Mouse (Mus musculus) limb, embryonic 10.5 days (tissue): ENCODE measurements around the gene Taf7l. TPM values are rescaled to one million over a fixed set of nuclear protein-coding genes. Genes with fewer than 3 reads are reported as not detected.

Experiments
- DNase-seq: peaks from one replicate; pipeline ENCODE4 v3.0.0-alpha.2; 2017; ENCODE audit warnings: low spot score
- H3K27ac ChIP-seq: fragments of 300-500 bp; sonication (generic); 2 replicates; pipeline ENCODE4 v1.5.1; 2016; ENCODE audit warnings: mild to moderate bottlenecking
- H3K27me3 ChIP-seq: fragments of 300-500 bp; sonication (generic); 2 replicates; pipeline ENCODE4 v1.6.1; 2016; ENCODE audit warnings: low read depth, mild to moderate bottlenecking; ENCODE audit not compliant: poor library complexity, severe bottlenecking
- H3K36me3 ChIP-seq: fragments of 300-500 bp; sonication (generic); 2 replicates; pipeline ENCODE4 v1.6.1; 2016; ENCODE audit warnings: mild to moderate bottlenecking, moderate library complexity
- H3K4me1 ChIP-seq: fragments of 300-500 bp; sonication (generic); 2 replicates; pipeline ENCODE4 v1.6.1; 2016
- H3K4me3 ChIP-seq: fragments of 300-500 bp; sonication (generic); 2 replicates; pipeline ENCODE4 v1.5.1; 2016; ENCODE audit warnings: mild to moderate bottlenecking, moderate library complexity
- H3K9me3 ChIP-seq: fragments of 300-500 bp; sonication (generic); replicated peaks from 2 replicates; pipeline ENCODE4 v1.6.1; 2016; ENCODE audit warnings: mild to moderate bottlenecking
- WGBS: fragments of 180-500 bp; shearing (Covaris S2); methylation state at CpG from one replicate; pipeline ENCODE4 v1.1.7; 2016; 5-methylcytosine and 5-hydroxymethylcytosine counted together
- polyA plus RNA-seq: library from polyadenylated mRNA; unstranded; fragments of >200 nt; fragmentation: Nextera tagmentation; extraction: Ambion mirVana; gene quantifications from 2 replicates; pipeline ENCODE4 v1.2.1, GENCODE M21; 2016

The Taf7l gene
- polyA plus RNA-seq: 0.13 TPM in 1 of 2 replicates, not detected in the other

GRCm38 (mm10) chrX:134476290-134476689, at the start of gene Taf7l:
Taf7l (minus strand) TSS chrX:134476490.
- Histone ChIP-seq H3K4me3 (0 out of 2 replicates have a peak within 1 kb of the TSS, but pooled peaks have one; percentile 11), H3K27ac (no peak within 1 kb of the TSS), H3K4me1 (no peaks in the 10 kb centered on the region), H3K27me3 (peaks cover 19% of the 10 kb centered on the region), H3K36me3 (no peaks in the 10 kb centered on the region), H3K9me3 (peaks cover 3% of the 10 kb centered on the region; the same call in 1 of the 2 replicates)
- no peak for DNase-seq
- WGBS: 87% methylated on average over 25 of the region's 25 CpGs

DNA sequence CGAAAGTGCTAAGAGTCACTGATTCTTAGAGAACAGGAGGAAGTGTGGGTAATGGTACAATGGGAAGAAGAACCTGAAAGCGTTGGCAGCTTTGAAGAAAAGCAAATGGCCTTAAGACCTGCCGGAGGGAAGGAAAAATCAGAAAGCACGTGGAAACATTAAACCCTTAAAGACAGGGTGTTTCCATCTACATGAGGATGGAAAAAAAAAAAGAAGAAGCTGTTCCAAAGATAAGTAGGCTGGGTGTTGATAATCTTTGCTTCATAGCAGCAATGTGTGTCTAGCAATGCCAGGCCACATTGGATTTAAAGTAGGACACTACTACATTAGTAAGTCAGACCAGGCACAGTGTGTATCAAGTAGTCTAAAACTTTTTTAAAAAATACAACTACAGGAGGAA, 49.0 kb upstream of the Taf7l start:
- no peak for DNase-seq
- Histone ChIP-seq H3K4me3 (no peak overlapping the region), H3K27ac (no peak overlapping the region), H3K9me3 (no peaks in the 10 kb centered on the region), H3K4me1 (no peaks in the 10 kb centered on the region), H3K36me3 (no peaks in the 10 kb centered on the region), H3K27me3 (0 out of 2 replicates have a peak, but pooled peaks cover 4% of the 10 kb centered on the region)
- 83% methylated on average over 4 of the region's 4 CpGs for WGBS

GRCm38 (mm10) chrX:134523772-134524171, 47.5 kb upstream of the Taf7l start:
- no peak for DNase-seq
- WGBS: 88% methylated on average over 4 of the region's 4 CpGs
- Histone ChIP-seq H3K9me3 (no peaks in the 10 kb centered on the region), H3K27ac (no peak overlapping the region), H3K27me3 (no peaks in the 10 kb centered on the region), H3K4me3 (no peak overlapping the region), H3K36me3 (no peaks in the 10 kb centered on the region), H3K4me1 (no peaks in the 10 kb centered on the region)

- Histone ChIP-seq H3K27ac (no peak overlapping the region), H3K36me3 (no peaks in the 10 kb centered on the region), H3K4me3 (no peak overlapping the region), H3K4me1 (no peaks in the 10 kb centered on the region), H3K27me3 (peaks cover 9% of the 10 kb centered on the region; the same call in 1 of the 2 replicates), H3K9me3 (no peaks in the 10 kb centered on the region)
- WGBS: 38% methylated on average over 2 of the region's 2 CpGs
- no peak for DNase-seq
Observed at GRCm38 (mm10) chrX:134509473-134509872, 33.2 kb upstream of the Taf7l start.

DNA sequence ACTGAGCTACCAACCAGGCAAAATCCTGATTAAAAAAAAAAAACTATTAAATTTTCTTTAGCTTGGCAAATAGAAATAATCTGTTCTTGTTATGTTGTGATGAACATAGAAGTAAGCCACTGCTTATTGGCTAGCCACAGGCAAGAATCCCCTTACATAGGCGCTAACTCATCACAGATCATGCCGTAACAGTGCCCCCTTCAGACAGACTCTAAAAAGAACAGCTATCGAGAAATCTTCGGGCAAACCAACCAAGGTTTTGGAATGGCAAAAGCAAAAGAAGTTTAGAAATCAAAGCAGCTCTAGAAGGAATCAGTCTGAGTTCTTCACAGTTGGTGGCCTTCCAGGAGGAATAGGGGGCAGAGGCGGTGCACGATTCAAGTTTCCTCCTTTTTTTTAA, 31.7 kb upstream of the Taf7l start:
- H3K9me3 ChIP-seq: no peaks in the 10 kb centered on the region
- H3K27ac ChIP-seq: no peak overlapping the region
- no peaks in the 10 kb centered on the region for H3K36me3 ChIP-seq
- H3K4me1 ChIP-seq: no peaks in the 10 kb centered on the region
- peaks cover 12% of the 10 kb centered on the region; the same call in 1 of the 2 replicates for H3K27me3 ChIP-seq
- no peak overlapping the region for H3K4me3 ChIP-seq
- DNase-seq: no peak
- 75% methylated on average over 6 of the region's 6 CpGs for WGBS

GRCm38 (mm10) chrX:134500651-134501050, 24.4 kb upstream of the Taf7l start:
- Histone ChIP-seq H3K27me3 (peaks cover 24% of the 10 kb centered on the region), H3K27ac (no peak overlapping the region), H3K4me3 (no peak overlapping the region), H3K4me1 (no peaks in the 10 kb centered on the region), H3K36me3 (no peaks in the 10 kb centered on the region), H3K9me3 (no peaks in the 10 kb centered on the region)
- no peak for DNase-seq
- 89% methylated on average over 8 of the region's 8 CpGs for WGBS

- Histone ChIP-seq H3K4me3 (no peak overlapping the region), H3K27ac (no peak overlapping the region), H3K9me3 (no peaks in the 10 kb centered on the region), H3K27me3 (peaks cover 16% of the 10 kb centered on the region), H3K4me1 (no peaks in the 10 kb centered on the region), H3K36me3 (no peaks in the 10 kb centered on the region)
- DNase-seq: no peak
- 86% methylated on average over 3 of the region's 3 CpGs for WGBS
Observed at GRCm38 (mm10) chrX:134481720-134482119, 5.4 kb upstream of the Taf7l start.

- Histone ChIP-seq H3K4me1 (no peaks in the 10 kb centered on the region), H3K27me3 (peaks cover 31% of the 10 kb centered on the region), H3K27ac (no peak overlapping the region), H3K36me3 (no peaks in the 10 kb centered on the region), H3K9me3 (peaks cover 3% of the 10 kb centered on the region; the same call in 1 of the 2 replicates), H3K4me3 (peak overlapping the region; percentile 11; the same call in 1 of the 2 replicates)
- 61% methylated on average over 44 of the region's 67 CpGs for WGBS
- DNase-seq: peak; percentile 32
Observed at GRCm38 (mm10) chrX:134474988-134475710, 1.1 kb downstream of the Taf7l start.

DNA sequence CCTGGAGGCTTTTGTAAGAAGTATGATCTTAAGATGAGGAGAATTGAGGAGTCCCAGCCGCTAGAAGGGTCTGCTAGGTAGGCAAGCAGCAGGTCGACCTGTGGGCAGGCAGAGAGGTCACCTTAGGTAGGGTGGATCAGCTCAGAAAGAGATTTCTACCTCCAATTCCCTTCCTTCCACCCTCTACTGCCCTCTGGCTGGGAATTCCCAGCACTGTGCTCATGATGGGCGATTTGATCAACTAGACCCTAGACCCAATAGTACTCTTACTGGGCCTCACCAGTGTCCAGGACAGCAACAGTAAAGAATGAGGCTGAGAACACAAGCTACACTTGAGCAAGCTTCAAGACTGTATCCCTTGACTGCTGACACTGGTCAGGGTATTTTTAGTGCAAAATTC, 49.0 kb downstream of the Taf7l start:
- H3K36me3 ChIP-seq: no peaks in the 10 kb centered on the region
- 75% methylated on average over 3 of the region's 3 CpGs for WGBS
- H3K27ac ChIP-seq: no peak overlapping the region
- H3K4me3 ChIP-seq: no peak overlapping the region
- peaks cover 58% of the 10 kb centered on the region for H3K27me3 ChIP-seq
- no peak for DNase-seq
- no peaks in the 10 kb centered on the region for H3K4me1 ChIP-seq
- no peaks in the 10 kb centered on the region for H3K9me3 ChIP-seq

DNA sequence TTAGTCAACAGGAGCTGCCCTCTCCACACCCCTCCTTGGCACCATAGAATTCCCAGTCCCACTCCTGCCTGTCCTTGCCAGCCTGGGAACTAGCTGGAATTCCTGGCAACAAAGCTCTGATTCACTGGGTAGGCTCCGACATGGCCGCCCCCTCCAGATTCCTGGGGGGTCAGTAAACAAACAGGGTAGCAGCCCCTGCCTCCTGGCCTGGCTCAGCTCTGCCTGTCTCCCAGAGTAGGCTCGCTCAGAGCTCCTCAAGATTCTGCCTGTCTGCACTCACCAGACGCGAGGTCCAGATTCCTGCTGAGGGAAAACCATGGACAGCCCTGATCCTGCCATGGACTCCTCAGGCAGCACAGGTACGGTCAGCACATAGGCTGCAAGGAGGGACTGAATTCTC, 49.5 kb downstream of the Taf7l start:
- peaks cover 53% of the 10 kb centered on the region for H3K27me3 ChIP-seq
- no peak overlapping the region for H3K4me3 ChIP-seq
- H3K36me3 ChIP-seq: no peaks in the 10 kb centered on the region
- no peaks in the 10 kb centered on the region for H3K4me1 ChIP-seq
- 74% methylated on average over 6 of the region's 6 CpGs for WGBS
- no peaks in the 10 kb centered on the region for H3K9me3 ChIP-seq
- DNase-seq: no peak
- H3K27ac ChIP-seq: no peak overlapping the region

DNA sequence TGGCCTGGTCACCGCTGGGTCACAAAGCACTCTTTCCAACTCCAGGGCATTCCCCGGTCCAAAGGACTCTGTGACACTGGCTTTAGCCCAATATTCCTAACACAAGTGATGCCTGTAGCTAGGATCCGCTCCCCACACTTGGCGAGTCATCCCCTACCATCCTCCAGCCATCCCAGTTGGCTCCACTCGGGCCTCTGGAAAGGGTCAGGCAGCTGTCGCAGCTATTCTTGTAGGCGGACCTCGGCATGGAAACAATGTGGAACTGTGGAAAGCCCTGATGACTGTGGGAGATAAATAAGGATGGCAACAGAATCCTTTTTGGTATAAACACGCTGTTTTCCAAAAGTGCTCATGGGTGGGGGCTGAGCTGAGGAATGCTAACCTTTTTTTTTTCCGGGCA, 50.5 kb downstream of the Taf7l start:
- no peak for DNase-seq
- Histone ChIP-seq H3K36me3 (no peaks in the 10 kb centered on the region), H3K27ac (no peak overlapping the region), H3K4me3 (no peak overlapping the region), H3K4me1 (no peaks in the 10 kb centered on the region), H3K9me3 (no peaks in the 10 kb centered on the region), H3K27me3 (peaks cover 49% of the 10 kb centered on the region)
- WGBS: 89% methylated on average over 10 of the region's 10 CpGs

DNA sequence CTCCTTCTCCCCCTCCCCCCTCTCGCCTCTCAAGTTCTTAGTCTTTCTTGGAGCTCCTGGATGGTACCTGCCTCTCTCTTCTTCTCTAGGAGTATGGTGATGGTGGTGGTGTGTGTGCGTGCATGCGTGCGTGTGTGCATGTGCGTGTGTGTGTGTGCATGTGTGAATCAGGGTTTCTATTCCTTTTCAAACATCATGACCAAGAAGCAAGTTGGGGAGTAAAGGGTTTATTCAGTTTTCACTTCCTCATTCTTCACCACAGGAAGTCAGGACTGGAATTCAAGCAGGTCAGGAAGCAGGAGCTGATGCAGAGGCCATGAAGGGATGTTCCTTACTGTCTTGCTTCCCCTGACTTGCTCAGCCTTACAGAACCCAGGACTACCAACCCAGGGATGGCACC, 52.0 kb downstream of the Taf7l start:
- no peak overlapping the region for H3K4me3 ChIP-seq

GRCm38 (mm10) chrX:134420097-134420496, 56.2 kb downstream of the Taf7l start:
- H3K4me1 ChIP-seq: no peaks in the 10 kb centered on the region
- H3K27me3 ChIP-seq: peaks cover 15% of the 10 kb centered on the region; the same call in 1 of the 2 replicates
- no peak overlapping the region for H3K27ac ChIP-seq
- no peak overlapping the region for H3K4me3 ChIP-seq
- DNase-seq: no peak
- H3K9me3 ChIP-seq: no peaks in the 10 kb centered on the region
- H3K36me3 ChIP-seq: no peaks in the 10 kb centered on the region
- WGBS: 92% methylated on average over 5 of the region's 5 CpGs

More for the DNA sequence above, 52.0 kb downstream of the Taf7l start:
- Histone ChIP-seq H3K27me3 (peaks cover 44% of the 10 kb centered on the region; the same call in 1 of the 2 replicates), H3K4me1 (no peaks in the 10 kb centered on the region), H3K27ac (no peak overlapping the region), H3K36me3 (no peaks in the 10 kb centered on the region), H3K9me3 (no peaks in the 10 kb centered on the region)
- DNase-seq: no peak
- 91% methylated on average over 5 of the region's 5 CpGs for WGBS
